Mouse (Mus musculus) lung, adult 2 months (tissue): ENCODE measurements around the gene Fabp7.

Experiments used
- CTCF ChIP-seq: fragments of 200-500 bp; IDR thresholded peaks from 2 replicates; pipeline ENCODE4 v1.5.1; 2011; ENCODE audit warnings: mild to moderate bottlenecking, low read length, control low read depth; ENCODE audit not compliant: insufficient read depth
- POLR2A ChIP-seq: fragments of 200-500 bp; IDR thresholded peaks from 2 replicates; pipeline ENCODE4 v1.6.1; 2011; ENCODE audit warnings: low read depth, mild to moderate bottlenecking, control low read depth, low read length, borderline replicate concordance; ENCODE audit errors: extremely low read depth

- TF ChIP-seq CTCF = no peak
- no peak for TF ChIP-seq POLR2A
Observed at GRCm38 (mm10) chr10:57760694-57761093, 24.0 kb upstream of the Fabp7 start.
